Mouse (Mus musculus): Measurements from ENCODE around the gene Tbck. TPM values are rescaled to one million over a fixed set of nuclear protein-coding genes. Genes with fewer than 3 reads are reported as not detected.

Gene Tbck
- polyA plus RNA-seq, 1 experiment = 20.2 TPM

GRCm38 (mm10) chr3:132813706-132814497, 130.0 kb downstream of the Tbck start:
- no peak overlapping the region for H3K27ac ChIP-seq (ENCODE audit: insufficient read depth, low read length)
- H3K4me3 ChIP-seq (ENCODE audit: insufficient read depth, low read length) = no peak overlapping the region
- no peaks in the 10 kb centered on the region for H3K4me1 ChIP-seq (ENCODE audit: control insufficient read depth, insufficient read depth, low read length)
- TF ChIP-seq POLR2A (IDR thresholded peaks at IDR 0.05; ENCODE audit: low read depth, low read length) (no peak), CTCF (IDR thresholded peaks at IDR 0.05; ENCODE audit: borderline replicate concordance, insufficient read depth, low read length) (no peak)

GRCm38 (mm10) chr3:132814791-132815496, 131.0 kb downstream of the Tbck start:
- Histone ChIP-seq H3K4me3 (ENCODE audit: insufficient read depth, low read length) (no peak overlapping the region), H3K4me1 (ENCODE audit: control insufficient read depth, insufficient read depth, low read length) (no peaks in the 10 kb centered on the region)
- TF ChIP-seq POLR2A (IDR thresholded peaks at IDR 0.05; ENCODE audit: low read depth, low read length) (no peak), CTCF (IDR thresholded peaks at IDR 0.05; ENCODE audit: borderline replicate concordance, insufficient read depth, low read length) (no peak)

GRCm38 (mm10) chr3:132815497-132816326, 131.8 kb downstream of the Tbck start:
- TF ChIP-seq CTCF (IDR thresholded peaks at IDR 0.05; ENCODE audit: borderline replicate concordance, insufficient read depth, low read length) = no peak
- no peak for TF ChIP-seq POLR2A (IDR thresholded peaks at IDR 0.05; ENCODE audit: low read depth, low read length)

More at GRCm38 (mm10) chr3:132814791-132815496, 131.0 kb downstream of the Tbck start:
- no peak overlapping the region for H3K27ac ChIP-seq (ENCODE audit: insufficient read depth, low read length)

GRCm38 (mm10) chr3:132819408-132819807, 135.5 kb downstream of the Tbck start:
- H3K4me3 ChIP-seq (ENCODE audit: insufficient read depth, low read length) = no peak overlapping the region
- H3K27ac ChIP-seq (ENCODE audit: insufficient read depth, low read length) = no peak overlapping the region

More at GRCm38 (mm10) chr3:132815497-132816326, 131.8 kb downstream of the Tbck start:
- Histone ChIP-seq H3K4me3 (ENCODE audit: insufficient read depth, low read length) (no peak overlapping the region), H3K27ac (ENCODE audit: insufficient read depth, low read length) (no peak overlapping the region), H3K4me1 (ENCODE audit: control insufficient read depth, insufficient read depth, low read length) (no peaks in the 10 kb centered on the region)

GRCm38 (mm10) chr3:132831179-132831873, 147.4 kb downstream of the Tbck start:
- Histone ChIP-seq H3K4me3 (ENCODE audit: insufficient read depth, low read length) (no peak overlapping the region), H3K27ac (ENCODE audit: insufficient read depth, low read length) (no peak overlapping the region), H3K4me1 (ENCODE audit: control insufficient read depth, insufficient read depth, low read length) (no peaks in the 10 kb centered on the region)
- no peak for TF ChIP-seq POLR2A (IDR thresholded peaks at IDR 0.05; ENCODE audit: low read depth, low read length)
- TF ChIP-seq CTCF (IDR thresholded peaks at IDR 0.05; ENCODE audit: borderline replicate concordance, insufficient read depth, low read length) = no peak

More at GRCm38 (mm10) chr3:132819408-132819807, 135.5 kb downstream of the Tbck start:
- TF ChIP-seq POLR2A (IDR thresholded peaks at IDR 0.05; ENCODE audit: low read depth, low read length) = no peak
- TF ChIP-seq CTCF (IDR thresholded peaks at IDR 0.05; ENCODE audit: borderline replicate concordance, insufficient read depth, low read length) = no peak
- no peaks in the 10 kb centered on the region for H3K4me1 ChIP-seq (ENCODE audit: control insufficient read depth, insufficient read depth, low read length)

- H3K27ac ChIP-seq (ENCODE audit: insufficient read depth, low read length) = no peak overlapping the region
- no peaks in the 10 kb centered on the region for H3K4me1 ChIP-seq (ENCODE audit: control insufficient read depth, insufficient read depth, low read length)
- no peak overlapping the region for H3K4me3 ChIP-seq (ENCODE audit: insufficient read depth, low read length)
- no peak for TF ChIP-seq POLR2A (IDR thresholded peaks at IDR 0.05; ENCODE audit: low read depth, low read length)
- TF ChIP-seq CTCF (IDR thresholded peaks at IDR 0.05; ENCODE audit: borderline replicate concordance, insufficient read depth, low read length) = no peak
Observed at GRCm38 (mm10) chr3:132835118-132835794, 151.3 kb downstream of the Tbck start.

GRCm38 (mm10) chr3:132837134-132837533, 153.2 kb downstream of the Tbck start:
- no peaks in the 10 kb centered on the region for H3K4me1 ChIP-seq (ENCODE audit: control insufficient read depth, insufficient read depth, low read length)
- H3K27ac ChIP-seq (ENCODE audit: insufficient read depth, low read length) = no peak overlapping the region
- H3K4me3 ChIP-seq (ENCODE audit: insufficient read depth, low read length) = no peak overlapping the region
- TF ChIP-seq CTCF (IDR thresholded peaks at IDR 0.05; ENCODE audit: borderline replicate concordance, insufficient read depth, low read length) (no peak), POLR2A (IDR thresholded peaks at IDR 0.05; ENCODE audit: low read depth, low read length) (no peak)

- Histone ChIP-seq H3K4me1 (ENCODE audit: control insufficient read depth, insufficient read depth, low read length) (no peaks in the 10 kb centered on the region), H3K27ac (ENCODE audit: insufficient read depth, low read length) (no peak overlapping the region), H3K4me3 (ENCODE audit: insufficient read depth, low read length) (no peak overlapping the region)
- no peak for TF ChIP-seq POLR2A (IDR thresholded peaks at IDR 0.05; ENCODE audit: low read depth, low read length)
- no peak for TF ChIP-seq CTCF (IDR thresholded peaks at IDR 0.05; ENCODE audit: borderline replicate concordance, insufficient read depth, low read length)
Observed at GRCm38 (mm10) chr3:132838656-132839417, 154.9 kb downstream of the Tbck start.

All from embryonic fibroblast, embryonic 13.5 days (primary cell).